Mouse (Mus musculus): ENCODE measurements around the gene Pomp.

Gene Pomp

GRCm38 (mm10) chr5:147902008-147902757 is 41.9 kb downstream of the Pomp start:
- no peak for DNase-seq (ENCODE audit: low spot score)

DNA sequence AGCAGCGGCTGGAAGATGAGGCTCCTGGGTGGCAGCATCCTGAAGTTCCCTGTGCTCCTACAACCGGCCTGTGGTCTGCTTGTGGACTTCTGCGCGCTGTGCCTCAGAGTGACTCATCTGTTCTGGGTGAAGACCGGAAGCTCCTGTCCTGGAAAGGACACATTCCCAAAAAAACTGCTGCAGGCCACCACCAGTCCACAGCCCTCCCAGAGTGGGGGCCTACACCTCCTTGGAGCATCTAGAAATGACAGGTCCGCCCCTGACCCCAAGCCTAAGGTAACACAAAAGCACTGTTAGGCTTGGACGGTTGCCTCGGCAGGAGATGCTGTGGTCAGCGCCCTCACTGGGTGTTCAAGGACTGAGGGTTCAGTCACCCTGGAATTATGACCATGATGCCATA is 42.9 kb downstream of the Pomp start:
- no peak for DNase-seq (ENCODE audit: low spot score)

DNA sequence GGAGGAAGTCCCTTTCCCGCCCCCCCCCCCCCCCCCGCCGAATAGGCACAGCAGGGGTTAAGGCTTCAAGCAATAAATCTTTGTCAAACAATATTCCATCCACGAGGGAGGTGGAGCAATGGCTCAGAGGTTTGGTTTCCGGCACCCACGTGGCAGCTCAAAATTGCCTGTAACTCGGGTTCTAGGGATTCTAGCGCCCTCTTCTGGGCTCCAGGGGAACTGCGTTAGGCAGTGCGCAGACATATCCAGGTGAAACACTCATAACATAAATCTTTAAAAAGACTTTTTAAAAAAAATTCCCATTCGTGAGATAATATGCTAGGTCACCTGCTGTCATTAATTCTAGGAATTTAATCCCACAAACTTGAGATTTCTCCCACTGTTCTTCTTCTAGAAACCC is 46.9 kb downstream of the Pomp start:
- no peak for DNase-seq (ENCODE audit: low spot score)

GRCm38 (mm10) chr5:147907851-147908250 is 47.6 kb downstream of the Pomp start:
- DNase-seq (ENCODE audit: low spot score) = no peak

DNA sequence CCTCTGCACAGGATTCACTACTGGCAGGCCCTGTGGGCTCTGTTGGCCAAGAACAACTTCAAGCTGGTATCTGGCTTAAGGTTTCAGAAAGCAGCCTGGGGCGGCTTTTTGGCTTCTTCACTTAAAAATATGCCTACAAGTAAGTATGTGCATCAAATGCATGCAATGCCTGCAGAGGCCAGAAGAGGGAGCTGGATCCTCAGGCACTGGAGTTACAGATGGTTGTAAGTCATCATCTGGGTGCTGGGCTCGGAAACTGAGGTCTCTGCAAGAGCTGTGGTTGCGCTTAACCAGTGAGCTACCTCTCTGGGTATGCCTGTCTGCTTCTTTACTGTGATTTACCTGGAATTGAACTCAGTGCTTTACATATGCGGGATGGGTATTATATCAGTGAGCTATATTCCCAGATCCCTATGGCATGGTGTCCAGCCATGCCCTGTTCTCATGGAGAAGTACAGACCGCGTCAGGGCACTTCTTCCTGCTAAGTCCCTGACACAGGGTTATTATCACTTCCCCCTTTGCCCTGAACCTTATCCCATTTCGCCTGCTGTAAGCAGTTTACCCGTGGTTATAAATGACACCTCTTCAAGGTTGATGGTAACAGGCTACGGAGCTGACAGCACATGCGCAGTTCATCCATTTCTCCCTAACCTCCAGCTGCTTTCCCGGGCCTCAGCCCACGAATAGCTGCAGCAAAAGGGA is 50.7 kb downstream of the Pomp start:
- peak; percentile 16 for DNase-seq (ENCODE audit: low spot score)

DNA sequence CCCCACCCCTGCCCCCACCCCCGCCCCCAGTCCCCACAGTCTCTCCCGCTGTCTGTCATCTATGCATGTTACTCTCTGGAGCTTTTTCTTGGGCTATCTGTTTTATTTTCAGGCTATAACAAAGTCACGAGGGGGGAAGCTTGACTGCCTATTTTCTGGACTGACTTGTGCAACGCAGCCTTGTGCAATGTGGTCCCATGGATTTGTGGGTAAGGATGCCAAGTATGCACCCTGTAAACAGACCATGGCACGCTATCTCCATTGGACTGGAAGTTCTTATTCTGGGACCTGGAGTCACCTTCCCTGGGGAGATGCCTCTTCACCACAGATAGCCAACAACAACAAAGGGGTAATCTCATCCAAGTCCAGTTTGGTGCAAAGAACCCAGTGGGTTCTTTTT is 51.5 kb downstream of the Pomp start:
- peak; percentile 26 for DNase-seq (ENCODE audit: low spot score)

DNA sequence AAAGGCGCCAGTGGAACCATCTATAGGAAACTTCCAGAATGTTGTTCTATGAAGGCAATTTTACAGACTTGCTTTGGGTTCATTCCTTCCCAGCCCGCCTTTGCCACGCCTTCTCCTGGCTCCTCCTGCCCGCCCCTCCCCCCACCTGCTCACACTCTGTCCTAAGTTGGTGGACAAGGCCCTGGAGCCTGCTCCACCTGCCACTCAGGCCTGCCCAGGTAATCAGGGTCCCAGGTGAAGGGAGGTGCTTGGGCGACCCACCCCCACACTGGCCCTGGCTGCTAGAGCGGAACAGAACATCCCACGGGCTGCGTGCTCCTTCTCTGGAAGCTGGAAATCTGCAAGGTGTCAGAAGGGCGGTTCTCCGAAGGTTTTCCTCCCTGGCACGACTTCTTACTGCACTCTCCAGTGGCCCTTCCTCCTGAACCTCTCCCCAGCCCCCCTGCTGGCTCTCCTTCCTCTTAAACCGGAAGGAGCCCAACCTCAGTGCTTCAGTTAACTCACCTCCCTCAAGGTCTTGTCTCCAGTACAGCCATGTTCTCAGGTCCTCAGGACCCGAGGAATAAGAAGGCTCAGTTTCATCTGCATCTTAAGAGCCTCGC is 53.1 kb downstream of the Pomp start:
- no peak for DNase-seq (ENCODE audit: low spot score)

- no peak for DNase-seq (ENCODE audit: low spot score)
These were observed 54.8 kb downstream of the Pomp start for GRCm38 (mm10) chr5:147915038-147915566.

- no peak for DNase-seq (ENCODE audit: low spot score)
These were observed 55.9 kb downstream of the Pomp start for GRCm38 (mm10) chr5:147916171-147916570.

DNA sequence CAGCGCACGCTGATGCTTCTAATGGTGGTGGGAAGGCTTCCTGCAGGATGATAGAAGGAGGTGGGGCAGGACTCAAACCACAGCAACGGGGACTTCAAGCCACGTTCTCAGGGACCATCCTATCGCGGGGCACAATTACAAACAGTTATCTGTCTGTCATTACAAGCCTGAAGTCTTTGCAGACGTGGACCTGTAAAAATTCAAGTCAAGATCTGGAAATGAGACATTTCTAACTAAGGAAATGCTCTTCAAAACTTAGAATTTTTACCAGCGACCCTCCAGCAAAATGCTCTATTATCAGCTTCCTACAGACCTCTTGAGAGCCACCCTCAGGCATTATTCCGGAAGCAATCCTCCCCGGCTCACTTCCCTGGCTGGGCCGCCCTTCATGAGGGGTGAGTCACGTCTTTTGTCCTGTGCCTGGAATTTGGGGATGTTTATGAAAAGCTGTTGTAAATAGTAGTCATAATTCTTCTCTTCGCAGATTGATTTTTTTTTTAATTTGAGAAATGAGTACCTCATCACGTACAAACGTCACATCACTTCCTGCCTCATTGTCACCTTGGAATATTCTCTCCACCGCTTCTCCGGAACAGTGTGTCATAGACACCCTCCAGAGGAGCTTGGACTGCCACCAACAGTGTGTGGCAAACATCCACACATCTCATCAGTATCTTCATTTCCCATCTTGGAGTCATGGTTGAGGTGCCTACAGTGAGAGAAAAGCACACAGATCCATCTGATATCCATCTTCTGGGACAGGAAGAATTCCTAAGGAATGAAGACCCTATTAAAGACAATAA is 58.0 kb downstream of the Pomp start:
- DNase-seq (ENCODE audit: low spot score) = no peak

GRCm38 (mm10) chr5:147924621-147925020 is 64.4 kb downstream of the Pomp start:
- no peak for DNase-seq (ENCODE audit: low spot score)
